Mouse (Mus musculus) small intestine, adult 2 months (tissue): ENCODE data around the gene Itga9. TPM values are rescaled to one million over a fixed set of nuclear protein-coding genes. Genes with fewer than 3 reads are reported as not detected.

Experiments used
- H3K27ac ChIP-seq: fragments of 200-500 bp; 2 replicates; pipeline ENCODE4 v1.5.1; 2012; ENCODE audit warnings: low read depth, low read length, control low read depth, inconsistent platforms; ENCODE audit not compliant: insufficient read depth
- H3K27me3 ChIP-seq: fragments of 200-500 bp; 2 replicates; pipeline ENCODE4 v1.6.1; 2012; ENCODE audit warnings: mild to moderate bottlenecking, moderate library complexity, low read length, inconsistent platforms; ENCODE audit not compliant: control insufficient read depth, insufficient read depth
- H3K36me3 ChIP-seq: fragments of 200-500 bp; 2 replicates; pipeline ENCODE4 v1.6.1; 2012; ENCODE audit warnings: mild to moderate bottlenecking, low read length, control low read depth, inconsistent platforms; ENCODE audit not compliant: control insufficient read depth, insufficient read depth
- H3K4me1 ChIP-seq: fragments of 200-500 bp; 2 replicates; pipeline ENCODE4 v1.6.1; 2012; ENCODE audit warnings: low read length, inconsistent platforms, mixed read lengths; ENCODE audit not compliant: control insufficient read depth, insufficient read depth, insufficient read length
- H3K4me3 ChIP-seq: fragments of 200-500 bp; 2 replicates; pipeline ENCODE4 v1.5.1; 2012; ENCODE audit warnings: low read depth, mild to moderate bottlenecking, control low read depth, inconsistent platforms, low read length, moderate library complexity
- CTCF ChIP-seq: fragments of 200-500 bp; IDR thresholded peaks from 2 replicates; pipeline ENCODE4 v1.5.1; 2012; ENCODE audit warnings: low read depth, mild to moderate bottlenecking, control low read depth, inconsistent platforms, low read length, moderate library complexity, mixed read lengths; ENCODE audit not compliant: insufficient replicate concordance, insufficient read length; ENCODE audit errors: extremely low read depth
- POLR2A ChIP-seq: fragments of 200-500 bp; IDR thresholded peaks from 2 replicates; pipeline ENCODE4 v1.6.1; 2012; ENCODE audit warnings: low read depth, mild to moderate bottlenecking, control low read depth, inconsistent platforms, low read length, moderate library complexity
- WGBS: fragments of 180-500 bp; shearing (Covaris S2); methylation state at CpG from one replicate; pipeline ENCODE4 v1.1.7; 2018; 5-methylcytosine and 5-hydroxymethylcytosine counted together
- polyA plus RNA-seq: library from polyadenylated mRNA; depleted of rRNA; stranded (reverse); fragments of >200 nt; gene quantifications from 2 replicates; pipeline ENCODE4 v1.2.3, GENCODE M21; 2012

The Itga9 gene
- polyA plus RNA-seq, 1 experiment: 8.0 TPM

DNA sequence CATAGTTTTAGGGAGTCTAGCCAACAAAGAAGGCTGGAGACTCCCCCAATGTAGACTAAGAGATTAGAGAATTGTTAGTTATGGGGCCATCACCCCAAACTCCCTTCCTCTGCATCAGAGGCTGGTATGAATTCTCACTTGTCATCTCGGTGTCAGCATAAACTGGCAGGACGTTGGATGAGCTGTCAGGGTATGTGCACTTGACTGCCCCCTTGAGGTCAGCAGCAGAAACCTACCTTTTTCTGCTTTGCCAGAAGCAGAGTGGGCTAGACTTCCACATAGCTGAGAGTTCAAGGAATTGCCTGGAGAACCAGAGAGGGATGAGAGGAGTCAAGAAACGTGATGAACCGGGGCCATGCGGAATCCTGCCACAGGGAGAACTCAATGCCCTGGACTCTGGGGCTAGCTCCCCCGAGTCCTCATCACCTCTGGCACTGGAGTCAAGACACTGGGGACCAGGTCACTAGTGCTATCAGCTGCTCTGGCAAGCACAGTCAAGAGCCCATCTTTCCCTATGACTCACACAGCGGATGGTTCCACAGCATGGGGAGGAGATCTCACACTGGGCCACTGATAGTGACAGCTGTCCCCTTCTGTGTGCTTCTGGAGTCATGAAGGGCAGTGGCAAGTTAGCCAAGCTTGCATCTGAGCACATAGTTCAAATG lies 274.9 kb downstream of the Itga9 start:
- H3K4me1 ChIP-seq: no peaks in the 10 kb centered on the region
- TF ChIP-seq POLR2A (no peak), CTCF (peak; percentile 47; the same call in 1 of the 2 replicates)
- H3K36me3 ChIP-seq: no peaks in the 10 kb centered on the region
- 61% methylated on average over 7 of the region's 7 CpGs for WGBS
- H3K4me3 ChIP-seq: no peak overlapping the region
- no peak overlapping the region for H3K27ac ChIP-seq
- H3K27me3 ChIP-seq: no peaks in the 10 kb centered on the region

DNA sequence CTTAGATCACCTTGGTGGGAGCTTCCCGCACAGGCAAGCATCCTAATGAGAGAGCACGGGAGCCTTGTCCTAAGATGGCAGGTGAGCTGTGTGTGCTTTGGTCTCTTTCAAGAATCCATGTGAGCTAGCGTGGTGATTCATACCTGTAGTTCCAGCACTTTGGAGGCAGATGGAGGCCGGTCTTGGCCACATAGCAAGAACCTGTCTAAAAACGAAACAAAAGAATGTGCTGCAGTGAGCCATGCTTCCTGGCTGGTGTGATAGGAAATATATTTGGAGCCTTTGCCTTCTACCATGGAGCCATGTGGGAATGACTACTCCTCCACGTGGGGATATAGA lies 275.4 kb downstream of the Itga9 start:
- no peak for TF ChIP-seq POLR2A
- no peak overlapping the region for H3K27ac ChIP-seq
- H3K4me3 ChIP-seq: no peak overlapping the region
- H3K27me3 ChIP-seq: no peaks in the 10 kb centered on the region
- no peaks in the 10 kb centered on the region for H3K4me1 ChIP-seq
- 80% methylated on average over 6 of the region's 6 CpGs for WGBS
- H3K36me3 ChIP-seq: no peaks in the 10 kb centered on the region

DNA sequence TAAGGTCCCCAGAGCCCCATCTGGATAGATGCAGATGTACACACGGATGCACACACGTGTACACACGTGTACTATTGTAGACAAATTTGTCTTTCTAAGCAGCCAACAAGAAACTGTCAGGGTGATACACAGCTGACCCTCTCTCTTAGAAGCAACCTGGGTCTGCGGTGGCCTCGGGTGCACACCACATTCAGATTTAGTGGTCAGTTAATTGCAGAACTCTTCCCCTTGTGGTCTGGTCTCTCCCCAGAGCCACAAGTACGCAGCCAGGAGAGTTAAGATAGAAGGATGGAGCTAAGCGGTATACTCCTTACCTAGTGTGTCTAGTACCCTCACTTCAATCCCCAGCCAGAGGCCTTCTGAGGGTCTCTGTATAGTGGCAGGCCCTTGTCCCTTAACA lies 276.7 kb downstream of the Itga9 start:
- Histone ChIP-seq H3K27me3 (no peaks in the 10 kb centered on the region), H3K27ac (no peak overlapping the region), H3K36me3 (no peaks in the 10 kb centered on the region), H3K4me1 (no peaks in the 10 kb centered on the region), H3K4me3 (no peak overlapping the region)
- WGBS: 86% methylated on average over 7 of the region's 7 CpGs
- TF ChIP-seq POLR2A (no peak), CTCF (no peak)

DNA sequence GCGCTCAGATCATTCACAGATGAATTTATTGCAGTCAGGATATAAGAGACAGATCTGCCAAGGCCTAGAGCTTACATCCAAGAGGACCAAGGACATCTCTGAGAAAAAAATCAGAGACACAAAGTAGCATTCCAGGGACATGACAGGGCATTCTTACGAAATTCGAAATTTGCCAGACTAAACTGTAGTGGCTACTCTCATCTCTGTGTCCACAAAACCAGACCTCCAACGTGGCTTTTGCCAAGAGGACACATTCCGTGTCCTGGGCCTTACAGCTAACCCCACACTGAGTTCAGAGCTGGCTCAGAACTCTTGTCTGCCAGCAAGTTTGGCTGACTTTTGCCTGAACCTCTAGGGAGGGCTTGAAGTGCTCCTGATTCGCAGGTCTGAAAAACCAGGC lies 279.3 kb downstream of the Itga9 start:
- Histone ChIP-seq H3K4me3 (no peak overlapping the region), H3K27ac (no peak overlapping the region), H3K27me3 (no peaks in the 10 kb centered on the region), H3K36me3 (no peaks in the 10 kb centered on the region), H3K4me1 (no peaks in the 10 kb centered on the region)
- TF ChIP-seq CTCF (no peak), POLR2A (no peak)
- 73% methylated on average over 6 of the region's 6 CpGs for WGBS

DNA sequence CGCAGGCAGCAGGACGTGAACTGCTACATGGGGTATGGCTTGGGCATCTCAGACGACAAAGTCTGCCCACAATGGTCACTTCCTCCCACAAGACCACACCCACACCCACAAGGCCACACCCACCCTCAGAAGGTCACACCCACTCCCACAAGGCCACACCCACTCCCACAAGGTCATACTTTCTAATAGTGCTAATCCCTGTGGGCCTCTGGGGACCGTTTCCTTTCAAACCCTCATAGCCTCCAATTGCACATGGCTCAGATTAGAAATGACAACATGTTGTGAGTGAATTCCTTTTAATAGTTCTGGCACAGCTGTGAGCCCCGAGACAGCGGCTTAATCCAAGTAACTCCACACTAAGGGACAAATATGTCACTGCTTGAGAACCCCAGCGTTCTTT lies 280.7 kb downstream of the Itga9 start:
- no peaks in the 10 kb centered on the region; the same call in 1 of the 2 replicates for H3K4me1 ChIP-seq
- H3K4me3 ChIP-seq: no peak overlapping the region
- no peaks in the 10 kb centered on the region for H3K27me3 ChIP-seq
- H3K36me3 ChIP-seq: no peaks in the 10 kb centered on the region
- WGBS: 79% methylated on average over 7 of the region's 7 CpGs
- TF ChIP-seq POLR2A: no peak
- H3K27ac ChIP-seq: no peak overlapping the region

DNA sequence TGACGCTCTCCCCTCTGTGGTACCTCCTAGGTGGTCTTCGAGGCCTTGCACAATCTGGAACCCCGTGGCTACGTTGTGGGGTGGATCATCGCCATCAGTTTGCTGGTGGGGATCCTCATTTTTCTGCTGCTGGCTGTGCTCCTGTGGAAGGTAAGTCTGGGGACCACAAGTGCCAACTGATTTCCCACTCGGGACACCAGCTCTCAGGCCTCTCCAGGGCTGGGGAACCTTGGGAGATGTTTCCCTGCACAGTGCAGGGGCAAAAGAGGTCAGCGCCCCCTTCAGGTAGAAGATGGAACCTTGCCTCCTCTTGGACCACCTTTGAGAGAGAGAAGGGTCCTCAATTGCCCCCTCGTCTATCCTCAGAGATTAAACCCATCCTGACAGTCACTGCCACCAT lies 281.2 kb downstream of the Itga9 start:
- Histone ChIP-seq H3K4me3 (no peak overlapping the region), H3K27me3 (no peaks in the 10 kb centered on the region), H3K36me3 (no peaks in the 10 kb centered on the region), H3K27ac (no peak overlapping the region), H3K4me1 (no peaks in the 10 kb centered on the region; the same call in 1 of the 2 replicates)
- TF ChIP-seq POLR2A (no peak), CTCF (no peak)
- WGBS: 90% methylated on average over 8 of the region's 8 CpGs

DNA sequence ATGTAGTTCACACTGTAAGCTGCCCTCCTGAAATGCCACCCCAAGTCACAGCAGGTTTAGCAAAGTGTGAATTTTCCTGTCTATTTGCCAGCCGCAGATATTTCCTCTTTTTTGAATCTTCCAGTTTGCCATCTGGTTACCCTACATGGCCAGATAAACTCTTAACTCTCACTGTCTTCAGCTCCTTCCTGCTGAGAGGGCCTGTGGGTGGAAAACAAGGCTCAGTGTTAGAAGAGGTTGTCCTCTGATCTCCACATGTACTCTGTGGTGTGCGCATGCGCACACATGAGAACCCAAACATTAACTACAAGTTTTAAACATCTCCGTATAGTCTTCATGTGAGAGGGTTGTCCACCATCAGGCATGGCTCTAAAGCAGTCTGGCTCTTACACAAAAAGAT lies 283.7 kb downstream of the Itga9 start:
- Histone ChIP-seq H3K27ac (no peak overlapping the region), H3K36me3 (no peaks in the 10 kb centered on the region), H3K4me3 (no peak overlapping the region), H3K27me3 (no peaks in the 10 kb centered on the region), H3K4me1 (no peaks in the 10 kb centered on the region; the same call in 1 of the 2 replicates)
- no peak for TF ChIP-seq POLR2A
- TF ChIP-seq CTCF: no peak
- 81% methylated on average over 4 of the region's 4 CpGs for WGBS

DNA sequence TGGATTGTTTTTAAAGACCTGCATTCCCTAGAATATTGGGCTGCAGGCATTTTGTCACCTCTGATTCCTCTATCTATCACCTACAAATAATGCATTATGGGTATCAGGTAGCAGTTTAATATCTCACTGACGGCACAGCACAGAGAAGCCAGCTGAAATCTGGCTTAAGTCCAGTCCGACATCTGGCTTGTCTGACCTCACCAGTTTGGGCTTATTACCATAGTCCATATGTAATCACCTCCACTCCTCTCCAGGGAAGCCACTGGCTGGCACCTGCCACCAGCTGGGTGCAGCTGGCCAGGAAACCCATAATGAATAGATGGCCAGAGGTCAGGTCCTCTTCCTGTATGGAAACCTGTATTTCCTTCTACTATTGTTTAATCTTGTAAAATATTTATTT lies 284.2 kb downstream of the Itga9 start:
- WGBS: 21% methylated on average over 2 of the region's 2 CpGs
- TF ChIP-seq POLR2A (no peak), CTCF (no peak)
- H3K4me3 ChIP-seq: no peak overlapping the region
- H3K4me1 ChIP-seq: no peaks in the 10 kb centered on the region; the same call in 1 of the 2 replicates
- no peak overlapping the region for H3K27ac ChIP-seq
- no peaks in the 10 kb centered on the region for H3K27me3 ChIP-seq
- no peaks in the 10 kb centered on the region for H3K36me3 ChIP-seq
